Mouse (Mus musculus): Measurements from ENCODE around the gene Rabggtb.

The Rabggtb gene

GRCm38 (mm10) chr3:153917200-153917599 is 4.4 kb upstream of the Rabggtb start:
- DNase-seq (ENCODE audit: low spot score) = no peak

- DNase-seq (ENCODE audit: low spot score) = no peak
Measured at GRCm38 (mm10) chr3:153913510-153914243, 868 bp upstream of the Rabggtb start.

- no peak for DNase-seq (ENCODE audit: low spot score)
Measured at GRCm38 (mm10) chr3:153911882-153912440, 848 bp downstream of the Rabggtb start.

GRCm38 (mm10) chr3:153911197-153911881 is 1.5 kb downstream of the Rabggtb start:
- DNase-seq (ENCODE audit: low spot score) = no peak

- DNase-seq (ENCODE audit: low spot score) = no peak
Measured at GRCm38 (mm10) chr3:153910489-153910888, 2.3 kb downstream of the Rabggtb start.

GRCm38 (mm10) chr3:153908919-153909318 is 3.9 kb downstream of the Rabggtb start:
- DNase-seq (ENCODE audit: low spot score) = no peak

- DNase-seq (ENCODE audit: low spot score) = no peak
Measured at GRCm38 (mm10) chr3:153906136-153906871, 6.5 kb downstream of the Rabggtb start, which contains the start of gene Msh4. Gene Msh4 (minus strand): TSS chr3:153906138.

GRCm38 (mm10) chr3:153905251-153906135 is 7.3 kb downstream of the Rabggtb start:
- no peak for DNase-seq (ENCODE audit: low spot score)

GRCm38 (mm10) chr3:153904586-153904985 is 8.2 kb downstream of the Rabggtb start:
- no peak for DNase-seq (ENCODE audit: low spot score)

- no peak for DNase-seq (ENCODE audit: low spot score)
Measured at GRCm38 (mm10) chr3:153902595-153902994, 10.2 kb downstream of the Rabggtb start.

GRCm38 (mm10) chr3:153901904-153902303 is 10.9 kb downstream of the Rabggtb start:
- DNase-seq (ENCODE audit: low spot score) = no peak

- no peak for DNase-seq (ENCODE audit: low spot score)
Measured at GRCm38 (mm10) chr3:153897216-153897615, 15.6 kb downstream of the Rabggtb start.

GRCm38 (mm10) chr3:153895454-153895853 is 17.4 kb downstream of the Rabggtb start:
- no peak for DNase-seq (ENCODE audit: low spot score)

- DNase-seq (ENCODE audit: low spot score) = no peak
Measured at GRCm38 (mm10) chr3:153889188-153889781, 23.5 kb downstream of the Rabggtb start.

- DNase-seq (ENCODE audit: low spot score) = no peak
Measured at GRCm38 (mm10) chr3:153888141-153888540, 24.7 kb downstream of the Rabggtb start.

- no peak for DNase-seq (ENCODE audit: low spot score)
Measured at GRCm38 (mm10) chr3:153886296-153886695, 26.5 kb downstream of the Rabggtb start.

- DNase-seq (ENCODE audit: low spot score) = no peak
Measured at GRCm38 (mm10) chr3:153871396-153871795, 41.4 kb downstream of the Rabggtb start.

GRCm38 (mm10) chr3:153867149-153868136 is 45.4 kb downstream of the Rabggtb start:
- DNase-seq (ENCODE audit: low spot score) = no peak

GRCm38 (mm10) chr3:153864636-153865429 is 48.0 kb downstream of the Rabggtb start:
- no peak for DNase-seq (ENCODE audit: low spot score)
